Mouse (Mus musculus) ES-CJ7 (cell line): ENCODE measurements around the gene Smg6.

Source experiments
- DNase-seq: peaks from one replicate; pipeline ENCODE4 v3.0.0; 2011; ENCODE audit warnings: low read depth, low spot score

The Smg6 gene

DNA sequence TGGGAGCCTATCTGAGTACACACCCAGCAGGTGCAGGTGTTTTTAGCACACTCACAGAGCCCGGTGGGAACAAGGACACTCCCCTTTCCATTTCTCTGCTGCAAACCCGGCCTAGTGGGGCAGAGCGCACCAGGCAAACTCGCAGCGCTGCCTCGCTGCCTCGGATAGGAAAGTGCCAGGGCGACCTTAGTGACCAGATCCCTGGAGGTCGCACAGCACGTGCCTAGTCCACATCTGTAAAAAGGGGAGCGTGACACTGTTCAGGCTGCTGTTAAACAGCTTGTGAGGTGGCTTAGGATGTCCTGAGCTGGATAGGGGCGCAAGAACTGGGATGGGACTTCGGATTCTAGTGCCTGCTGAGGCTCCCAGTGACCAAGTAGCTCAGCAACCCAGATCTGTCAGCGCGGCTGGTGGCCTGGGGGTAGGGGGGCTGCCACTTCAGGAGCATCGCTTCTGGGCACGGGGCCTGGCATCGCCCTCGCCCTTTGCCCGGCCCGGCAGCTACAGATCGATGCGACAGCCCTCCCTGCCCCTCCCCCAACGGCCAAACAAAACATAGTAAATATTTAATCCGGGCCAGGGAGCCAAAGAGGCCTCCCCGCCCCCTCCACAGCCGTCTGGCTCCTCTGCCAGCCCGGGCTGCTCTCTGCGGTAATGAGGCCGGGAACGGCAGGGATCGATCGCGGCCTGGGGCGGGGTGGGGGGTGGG, 287.9 kb downstream of the Smg6 start:
- peak; percentile 28 for DNase-seq
